Mouse (Mus musculus) stomach, postnatal 0 days (tissue): Measurements from ENCODE around the gene Thap4.

ENCODE experiments used
- CTCF ChIP-seq: IDR thresholded peaks from 2 replicates; pipeline ENCODE4 v1.5.1; 2016; ENCODE audit warnings: antibody characterized with exemption, low read depth, mild to moderate bottlenecking, moderate library complexity
- EP300 ChIP-seq: optimal IDR thresholded peaks from 2 replicates; pipeline ENCODE3; 2016; ENCODE audit warnings: antibody characterized with exemption

DNA sequence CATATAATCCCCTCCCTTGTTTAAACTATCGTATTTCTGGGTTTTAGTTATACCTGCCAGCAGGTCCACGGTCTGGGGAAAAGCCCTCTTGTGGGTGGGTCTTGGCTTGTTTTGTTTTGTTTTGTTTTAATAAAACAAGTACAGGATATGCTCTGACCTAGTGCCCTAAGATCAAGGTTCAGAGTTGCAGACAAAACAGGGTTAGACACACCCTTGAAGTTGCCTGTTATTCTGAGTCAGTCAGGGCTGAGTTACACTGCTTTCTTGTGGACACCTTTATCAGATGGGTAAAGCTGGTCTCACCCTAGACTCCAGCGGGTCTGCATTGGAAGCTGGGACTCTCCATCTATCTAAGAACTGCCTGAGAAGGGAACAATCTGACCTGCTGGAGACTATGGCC, 61.2 kb downstream of the Thap4 start:
- TF ChIP-seq CTCF (no peak), EP300 (no peak)
